Mouse (Mus musculus) kidney, adult 2 months (tissue): Measurements from ENCODE around the gene Mex3a.
A peak's percentile ranks its signal among the peaks of the same experiment; 100 is the strongest.

Source experiments
- CTCF ChIP-seq: fragments of 200-500 bp; conservative IDR thresholded peaks from 2 replicates; pipeline ENCODE4 v1.5.1; 2011; ENCODE audit warnings: low read depth, mild to moderate bottlenecking, control low read depth, low read length, moderate library complexity, mixed read lengths; ENCODE audit not compliant: insufficient read depth, insufficient read length
- POLR2A ChIP-seq: fragments of 200-500 bp; IDR thresholded peaks from one replicate; pipeline ENCODE4 v1.6.1; 2011; ENCODE audit warnings: low read depth, low read length, control low read depth

DNA sequence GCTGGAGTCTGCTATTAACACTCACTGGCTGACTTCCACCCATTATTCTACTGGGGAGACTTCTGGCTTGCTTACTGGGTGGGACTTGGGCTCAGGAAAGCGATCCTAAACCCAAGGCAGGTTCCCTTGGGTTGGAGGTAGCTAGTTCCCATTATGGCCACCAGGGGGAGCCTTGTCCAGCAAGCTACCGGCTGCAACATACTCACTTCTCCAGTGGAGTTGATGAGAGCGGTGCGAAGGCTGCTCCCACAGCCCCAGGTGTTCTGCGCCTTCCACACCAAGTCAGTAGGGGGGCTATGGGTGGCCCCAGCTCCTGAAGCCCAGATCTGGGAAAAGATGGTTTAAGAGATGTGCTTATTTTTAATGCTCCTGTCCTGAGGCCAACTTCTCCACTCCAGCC, 48.6 kb upstream of the Mex3a start:
- TF ChIP-seq POLR2A (no peak), CTCF (peak; percentile 93)
